Mouse (Mus musculus) cerebellum, adult (tissue): ENCODE data around the gene Scand1.

ENCODE experiments used
- ATAC-seq: cut with Nextera tagmentation; 2 replicates; pipeline ENCODE4 v1.9.2; 2017; ENCODE audit warnings: mild to moderate bottlenecking, moderate library complexity, mixed read lengths; ENCODE audit not compliant: insufficient number of reproducible peaks, low FRiP score, low TSS enrichment

Scand1 gene

GRCm38 (mm10) chr2:156312297-156312897, at the start of gene Scand1, which contains the start of gene Cnbd2:
Gene Scand1, minus strand, starts transcription at chr2:156312704.
Gene Cnbd2, plus strand, starts transcription at chr2:156312299.
- peak; percentile 89 for ATAC-seq

GRCm38 (mm10) chr2:156356031-156356430, 43.5 kb upstream of the Scand1 start:
- no peak for ATAC-seq

GRCm38 (mm10) chr2:156353265-156353692, 40.8 kb upstream of the Scand1 start:
- no peak for ATAC-seq

- ATAC-seq: no peak
Observed at GRCm38 (mm10) chr2:156352413-156353165, 40.1 kb upstream of the Scand1 start.

- no peak for ATAC-seq
Observed at GRCm38 (mm10) chr2:156351243-156351642, 38.7 kb upstream of the Scand1 start.

- ATAC-seq: no peak
Observed at GRCm38 (mm10) chr2:156349286-156349848, 36.9 kb upstream of the Scand1 start.

- no peak for ATAC-seq
Observed at GRCm38 (mm10) chr2:156348812-156349211, 36.3 kb upstream of the Scand1 start.

GRCm38 (mm10) chr2:156344775-156345532, 32.5 kb upstream of the Scand1 start:
- ATAC-seq: no peak

- ATAC-seq: no peak
Observed at GRCm38 (mm10) chr2:156340078-156340477, 27.6 kb upstream of the Scand1 start.

- no peak for ATAC-seq
Observed at GRCm38 (mm10) chr2:156331446-156331965, 19.0 kb upstream of the Scand1 start.

GRCm38 (mm10) chr2:156330681-156331080, 18.2 kb upstream of the Scand1 start:
- no peak for ATAC-seq

GRCm38 (mm10) chr2:156324681-156325080, 12.2 kb upstream of the Scand1 start:
- ATAC-seq: no peak

- no peak for ATAC-seq
Observed at GRCm38 (mm10) chr2:156324116-156324588, 11.6 kb upstream of the Scand1 start.

GRCm38 (mm10) chr2:156321538-156321937, 9.0 kb upstream of the Scand1 start:
- ATAC-seq: no peak

- ATAC-seq: no peak
Observed at GRCm38 (mm10) chr2:156318491-156318890, 6.0 kb upstream of the Scand1 start.

- ATAC-seq: no peak
Observed at GRCm38 (mm10) chr2:156314811-156315210, 2.3 kb upstream of the Scand1 start.

- no peak for ATAC-seq
Observed at GRCm38 (mm10) chr2:156313153-156313552, 649 bp upstream of the Scand1 start.

GRCm38 (mm10) chr2:156311841-156312291, 638 bp downstream of the Scand1 start:
- peak; percentile 62; the same call in 1 of the 2 replicates for ATAC-seq

GRCm38 (mm10) chr2:156311441-156311840, 1.1 kb downstream of the Scand1 start:
- ATAC-seq: no peak

- no peak for ATAC-seq
Observed at GRCm38 (mm10) chr2:156310945-156311344, 1.6 kb downstream of the Scand1 start.
